Mouse (Mus musculus) gastrocnemius, adult 8-10 months (tissue): ENCODE measurements at regions not wholly inside any gene's neighbourhood (a gene's known extent, or its start where the extent isn't known, plus 50 kb on each side); places are given as distances from the start of the nearest gene placed in this dataset.

Source experiments
- DNase-seq, 2 experiments: peaks; one replicate each; pipeline ENCODE4 v3.0.0; 2022; ENCODE audit warnings: low spot score in 2 of 2

- no peak for DNase-seq
Observed at GRCm38 (mm10) chr9:33903991-33904570, 581.6 kb upstream of the Kirrel3 start.

GRCm38 (mm10) chr9:33914919-33915318 lies 570.8 kb upstream of the Kirrel3 start:
- no peak for DNase-seq

- DNase-seq, result no peak
Observed at GRCm38 (mm10) chr9:33915349-33916056, 570.2 kb upstream of the Kirrel3 start.

GRCm38 (mm10) chr9:33930286-33930685 lies 555.4 kb upstream of the Kirrel3 start:
- DNase-seq, result no peak

- no peak for DNase-seq
Observed at GRCm38 (mm10) chr9:33934071-33934470, 551.6 kb upstream of the Kirrel3 start.

- DNase-seq, result no peak
Observed at GRCm38 (mm10) chr9:33954319-33954718, 531.4 kb upstream of the Kirrel3 start.
